In genomic region chr5:125705379-125705778, GRCm38 (mm10) we compare ENCODE assay signal across 13 mouse cellular contexts.
DNase-seq lines count a peak whose midpoint lies in the region; ATAC-seq lines count a peak whose summit lies in the region.
"Had no signal": no experiment of that assay in that cellular context is flagged by ENCODE, and none has a peak within 500 bp of the region (broad histone marks: within the 10 kb centered on the region; RNA-seq: fewer than 3 reads in every experiment).

No protein-coding gene starts in this region.

- peak overlapping the region; percentile 14; the same call in 1 of the 2 replicates for H3K27ac ChIP-seq in midbrain, embryonic 16.5 days (ENCODE audit: low read length)
- no peak overlapping the region for H3K27ac ChIP-seq in liver, embryonic 12.5 days
- H3K27ac ChIP-seq: stomach, embryonic 15.5 days had no signal

- peaks cover 12% of the 10 kb centered on the region for H3K4me1 ChIP-seq in midbrain, embryonic 16.5 days (ENCODE audit: control insufficient read depth, insufficient read depth, low read length)
- H3K4me1 ChIP-seq in liver, embryonic 12.5 days: no peaks in the 10 kb centered on the region
- H3K4me1 ChIP-seq: megakaryocyte, embryonic 14.5 days; stomach, embryonic 15.5 days had no signal

- no peak for ATAC-seq in cerebellum, adult (ENCODE audit: insufficient number of reproducible peaks, low FRiP score, low TSS enrichment)
- ATAC-seq in midbrain, embryonic 16.5 days: peak; percentile 67; the same call in 1 of the 2 replicates
- no peak for ATAC-seq in liver, embryonic 12.5 days

- H3K9ac ChIP-seq in midbrain, embryonic 16.5 days (ENCODE audit: low read depth, low read length): no peak overlapping the region
- no peak overlapping the region for H3K9ac ChIP-seq in liver, embryonic 12.5 days
- H3K9ac ChIP-seq: stomach, embryonic 15.5 days had no signal

- H3K36me3 ChIP-seq in midbrain, embryonic 16.5 days (ENCODE audit: control insufficient read depth, insufficient read depth, low read length): no peaks in the 10 kb centered on the region
- no peaks in the 10 kb centered on the region for H3K36me3 ChIP-seq in liver, embryonic 12.5 days
- H3K36me3 ChIP-seq: stomach, embryonic 15.5 days had no signal

- DNase-seq in cerebellum, adult 11-12 months: peak; percentile 28
- peak; percentile 31 for DNase-seq in cerebellum, adult 9-11 months
- DNase-seq in layer of hippocampus, postnatal 14 days (ENCODE audit: low spot score in 2 of 2): peak; percentile 48 to 81
- no peak for DNase-seq in heart, postnatal 4 days
- DNase-seq in embryo, embryonic 10.5 days (ENCODE audit: low spot score): no peak
- DNase-seq: adrenal gland, postnatal 10 days; kidney, adult 9 months; liver had no signal

- no peaks in the 10 kb centered on the region for H3K27me3 ChIP-seq in midbrain, embryonic 16.5 days (ENCODE audit: control insufficient read depth, insufficient read depth, low read depth, low read length)
- no peaks in the 10 kb centered on the region for H3K27me3 ChIP-seq in liver, embryonic 12.5 days (replicated peaks)
- H3K27me3 ChIP-seq: megakaryocyte, embryonic 14.5 days; stomach, embryonic 15.5 days had no signal

- H3K4me3 ChIP-seq in midbrain, embryonic 16.5 days (ENCODE audit: low read depth, low read length): no peak overlapping the region
- H3K4me3 ChIP-seq in liver, embryonic 12.5 days: no peak overlapping the region
- H3K4me3 ChIP-seq: megakaryocyte, embryonic 14.5 days; stomach, embryonic 15.5 days had no signal

- no peaks in the 10 kb centered on the region for H3K9me3 ChIP-seq in midbrain, embryonic 16.5 days (replicated peaks; ENCODE audit: control insufficient read depth, low read length, poor library complexity, severe bottlenecking)
- peaks cover 31% of the 10 kb centered on the region for H3K9me3 ChIP-seq in liver, embryonic 12.5 days (replicated peaks)
- H3K9me3 ChIP-seq: stomach, embryonic 15.5 days had no signal

- H3K4me2 ChIP-seq in midbrain, embryonic 16.5 days (ENCODE audit: low read length): no peak overlapping the region
- no peak overlapping the region for H3K4me2 ChIP-seq in liver, embryonic 12.5 days
- H3K4me2 ChIP-seq: stomach, embryonic 15.5 days had no signal

- WGBS in midbrain, embryonic 16.5 days: 46% methylated on average over 8 of the region's 8 CpGs
- WGBS in liver, embryonic 12.5 days (ENCODE audit: insufficient replicate concordance): 62% methylated on average over 8 of the region's 8 CpGs

Comparison
In these comparisons a context has a peak if more than half of its experiments do, and no peak if none do; other contexts are left out.
1. DNase-seq: peak in cerebellum, adult 11-12 months (single experiment), cerebellum, adult 9-11 months (single experiment) and layer of hippocampus, postnatal 14 days (2 of 2); none in heart, postnatal 4 days (single experiment) and embryo, embryonic 10.5 days (single experiment).